In genomic region chrX:37815665-37816064, GRCm38 (mm10) we compare ENCODE assay signal across 25 mouse cellular contexts. TPM values are rescaled to one million over a fixed set of nuclear protein-coding genes. Genes with fewer than 3 reads are reported as not detected.
DNase-seq lines count a peak whose midpoint lies in the region; ATAC-seq and TF ChIP-seq lines count a peak whose summit lies in the region.
"Had no signal": no experiment of that assay in that cellular context is flagged by ENCODE, and none has a peak within 500 bp of the region (broad histone marks: within the 10 kb centered on the region; RNA-seq: fewer than 3 reads in every experiment).

No protein-coding gene starts in this region.

- no peaks in the 10 kb centered on the region for H3K27me3 ChIP-seq in kidney, adult 2 months (replicated peaks; ENCODE audit: control insufficient read depth, insufficient read depth, low read length)
- H3K27me3 ChIP-seq in midbrain, embryonic 15.5 days (replicated peaks) = no peaks in the 10 kb centered on the region
- H3K27me3 ChIP-seq in midbrain, embryonic 16.5 days (ENCODE audit: control insufficient read depth, insufficient read depth, low read depth, low read length) = no peaks in the 10 kb centered on the region
- H3K27me3 ChIP-seq: embryonic facial prominence, embryonic 13.5 days; liver, embryonic 12.5 days had no signal

- no peaks in the 10 kb centered on the region for H3K9me3 ChIP-seq in midbrain, embryonic 15.5 days
- no peaks in the 10 kb centered on the region for H3K9me3 ChIP-seq in midbrain, embryonic 16.5 days (replicated peaks; ENCODE audit: control insufficient read depth, low read length, poor library complexity, severe bottlenecking)
- H3K9me3 ChIP-seq: embryonic facial prominence, embryonic 13.5 days; liver, embryonic 12.5 days had no signal

- H3K4me3 ChIP-seq in kidney, adult 2 months (ENCODE audit: insufficient read depth, low read depth, low read length) = no peak overlapping the region
- no peak overlapping the region for H3K4me3 ChIP-seq in midbrain, embryonic 15.5 days
- H3K4me3 ChIP-seq in midbrain, embryonic 16.5 days (ENCODE audit: low read depth, low read length) = no peak overlapping the region
- H3K4me3 ChIP-seq: embryonic facial prominence, embryonic 13.5 days; liver, embryonic 12.5 days; megakaryocyte, embryonic 14.5 days had no signal

- 0 out of 2 replicates have a peak, but pooled peaks have one; percentile 9 for ATAC-seq in midbrain, embryonic 15.5 days (replicated peaks)
- ATAC-seq in midbrain, embryonic 16.5 days = no peak
- ATAC-seq: activated CD4-positive, CD25-positive, alpha-beta regulatory T cell, adult 4 months; hindbrain, embryonic 16.5 days; liver, embryonic 12.5 days had no signal

- H3K27ac ChIP-seq in kidney, adult 2 months (ENCODE audit: insufficient read depth, low read depth, low read length) = no peak overlapping the region
- no peak overlapping the region for H3K27ac ChIP-seq in midbrain, embryonic 15.5 days
- no peak overlapping the region for H3K27ac ChIP-seq in midbrain, embryonic 16.5 days (ENCODE audit: low read length)
- H3K27ac ChIP-seq: embryonic facial prominence, embryonic 13.5 days; liver, embryonic 12.5 days had no signal

- no peaks in the 10 kb centered on the region for H3K36me3 ChIP-seq in kidney, adult 2 months (ENCODE audit: control insufficient read depth, insufficient read depth, low read length)
- H3K36me3 ChIP-seq in midbrain, embryonic 15.5 days (replicated peaks) = no peaks in the 10 kb centered on the region
- H3K36me3 ChIP-seq in midbrain, embryonic 16.5 days (ENCODE audit: control insufficient read depth, insufficient read depth, low read length) = no peaks in the 10 kb centered on the region
- H3K36me3 ChIP-seq: embryonic facial prominence, embryonic 13.5 days; liver, embryonic 12.5 days had no signal

- no peak for TF ChIP-seq POLR2A in kidney, adult 2 months (IDR thresholded peaks at IDR 0.05; ENCODE audit: low read depth, low read length)
- TF ChIP-seq POLR2A in brain, embryonic 14.5 days (IDR thresholded peaks at IDR 0.05; ENCODE audit: borderline replicate concordance, extremely low read depth, insufficient read depth, insufficient read length, poor library complexity, severe bottlenecking) = no peak

- 53% methylated on average over 10 of the region's 10 CpGs for WGBS in kidney, adult 2 months
- 70% methylated on average over 10 of the region's 10 CpGs for WGBS in midbrain, embryonic 15.5 days
- 72% methylated on average over 10 of the region's 10 CpGs for WGBS in midbrain, embryonic 16.5 days

- H3K9ac ChIP-seq in midbrain, embryonic 15.5 days = no peak overlapping the region
- no peak overlapping the region for H3K9ac ChIP-seq in midbrain, embryonic 16.5 days (ENCODE audit: low read depth, low read length)
- H3K9ac ChIP-seq: embryonic facial prominence, embryonic 13.5 days; liver, embryonic 12.5 days had no signal

- H3K4me2 ChIP-seq in midbrain, embryonic 15.5 days = no peak overlapping the region
- no peak overlapping the region for H3K4me2 ChIP-seq in midbrain, embryonic 16.5 days (ENCODE audit: low read length)
- H3K4me2 ChIP-seq: embryonic facial prominence, embryonic 13.5 days; heart, embryonic 11.5 days; liver, embryonic 12.5 days had no signal

- 0 out of 2 replicates have a peak, but pooled peaks have one; percentile 5 for TF ChIP-seq CTCF in kidney, adult 2 months (conservative IDR thresholded peaks at IDR 0.05; ENCODE audit: insufficient read depth, insufficient read length, low read depth, low read length)
- TF ChIP-seq CTCF in brain, embryonic 14.5 days (IDR thresholded peaks at IDR 0.05; ENCODE audit: borderline replicate concordance, extremely low read depth, insufficient read depth, insufficient read length) = peak; percentile 27; the same call in 1 of the 2 replicates

- no peaks in the 10 kb centered on the region for H3K4me1 ChIP-seq in kidney, adult 2 months (ENCODE audit: control insufficient read depth, insufficient read depth, low read length)
- H3K4me1 ChIP-seq in midbrain, embryonic 15.5 days = no peaks in the 10 kb centered on the region
- no peaks in the 10 kb centered on the region for H3K4me1 ChIP-seq in midbrain, embryonic 16.5 days (ENCODE audit: control insufficient read depth, insufficient read depth, low read length)
- H3K4me1 ChIP-seq: embryonic facial prominence, embryonic 13.5 days; liver, embryonic 12.5 days; megakaryocyte, embryonic 14.5 days had no signal

- peak; percentile 0 for DNase-seq in kidney, adult 2 months
- DNase-seq in kidney, postnatal 10 days = no peak
- peak; percentile 11 for DNase-seq in ES-CJ7 (ENCODE audit: low read depth, low spot score)
- DNase-seq in brain, embryonic 14.5 days (ENCODE audit: low read depth) = peak; percentile 18
- no peak for DNase-seq in right cerebral cortex, postnatal 36 days (ENCODE audit: low spot score in 2 of 2)
- no peak for DNase-seq in frontal cortex, postnatal 10 days (ENCODE audit: low spot score in 2 of 2)
- DNase-seq: adrenal gland, postnatal 14 days; cerebellum, adult 2 months; gastrocnemius, postnatal 36 days; layer of hippocampus, postnatal 36 days; left cerebral cortex, postnatal 4 days; lung, postnatal 14 days; right cerebral cortex, adult 18-20 months; thymus, postnatal 4 days had no signal

RNA-seq across cellular contexts. Expression of gene Rhox5, which starts 11.0 kb away (rescaled TPM):
- not detected in 2 replicates for polyA plus RNA-seq in kidney, adult 2 months (2012; rRNA removed)
- 0.47 and 0.76 TPM in 2 replicates for polyA plus RNA-seq in midbrain, embryonic 15.5 days (2015; fragmentation: Nextera tagmentation; extraction: Ambion mirVana)
- 0.36 and 0.62 TPM in 2 replicates for polyA plus RNA-seq in midbrain, embryonic 16.5 days (2015; fragmentation: Nextera tagmentation; extraction: Ambion mirVana)
- polyA plus RNA-seq in brain, embryonic 14.5 days (2012; rRNA removed) = not detected in 2 replicates
- polyA plus RNA-seq: activated CD4-positive, CD25-positive, alpha-beta regulatory T cell, adult 4 months; large intestine, adult 2 months; spleen, adult 2 months had no signal

RNA-seq across cellular contexts. Expression of gene Rhox6, which starts 11.0 kb away (rescaled TPM):
- 1.3 and 1.5 TPM in 2 replicates for polyA plus RNA-seq in kidney, adult 2 months (2012; rRNA removed)
- not detected in 2 replicates for polyA plus RNA-seq in midbrain, embryonic 15.5 days (2015; fragmentation: Nextera tagmentation; extraction: Ambion mirVana)
- not detected in 2 replicates for polyA plus RNA-seq in midbrain, embryonic 16.5 days (2015; fragmentation: Nextera tagmentation; extraction: Ambion mirVana)
- polyA plus RNA-seq in brain, embryonic 14.5 days (2012; rRNA removed) = 0.06 and 0.14 TPM in 2 replicates
- polyA plus RNA-seq: activated CD4-positive, CD25-positive, alpha-beta regulatory T cell, adult 4 months; embryonic facial prominence, embryonic 13.5 days; heart, embryonic 11.5 days; hindbrain, embryonic 16.5 days; large intestine, adult 2 months; liver, embryonic 12.5 days; spleen, adult 2 months had no signal

RNA-seq across cellular contexts. Expression of gene Rhox7a, which starts 15.8 kb away (rescaled TPM):
- polyA plus RNA-seq in kidney, adult 2 months (2012; rRNA removed) = not detected in 2 replicates
- not detected in 2 replicates for polyA plus RNA-seq in midbrain, embryonic 15.5 days (2015; fragmentation: Nextera tagmentation; extraction: Ambion mirVana)
- polyA plus RNA-seq in midbrain, embryonic 16.5 days (2015; fragmentation: Nextera tagmentation; extraction: Ambion mirVana) = not detected in 2 replicates
- polyA plus RNA-seq in brain, embryonic 14.5 days (2012; rRNA removed) = not detected in 2 replicates
- polyA plus RNA-seq: activated CD4-positive, CD25-positive, alpha-beta regulatory T cell, adult 4 months; cerebellum, adult 2 months; embryonic facial prominence, embryonic 13.5 days; frontal cortex, adult 2 months; heart, embryonic 11.5 days; hindbrain, embryonic 16.5 days; large intestine, adult 2 months; liver, embryonic 12.5 days; spleen, adult 2 months had no signal

Comparison
In these comparisons a context has a peak if more than half of its experiments do, and no peak if none do; other contexts are left out.
1. DNase-seq: peak in kidney, adult 2 months (single experiment), ES-CJ7 (single experiment) and brain, embryonic 14.5 days (single experiment); none in kidney, postnatal 10 days (single experiment), right cerebral cortex, postnatal 36 days (0 of 2) and frontal cortex, postnatal 10 days (0 of 2).